Comparison of ENCODE assay signal across 30 mouse cellular contexts in the genomic region with DNA sequence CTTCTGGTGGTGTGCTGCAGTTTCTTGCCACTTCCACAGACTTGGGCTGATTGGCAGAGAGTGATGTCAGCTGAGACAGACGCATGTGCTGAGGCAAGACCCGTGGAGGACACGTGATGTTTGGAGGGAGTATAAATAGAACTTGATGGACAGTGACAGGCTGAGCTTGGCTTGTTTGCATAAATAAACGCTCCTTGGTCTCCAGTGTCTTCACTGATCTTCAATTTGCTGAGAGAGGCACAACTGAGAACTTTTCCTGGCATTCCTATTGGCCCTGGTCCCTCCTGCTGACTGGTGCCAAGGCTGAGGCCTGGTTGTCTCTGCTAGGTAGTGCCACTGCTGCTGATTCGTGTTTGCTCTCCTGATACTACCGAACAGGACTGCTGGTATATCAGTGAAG.
DNase-seq lines count a peak whose midpoint lies in the region; ATAC-seq and TF ChIP-seq lines count a peak whose summit lies in the region.
"Had no signal": no experiment of that assay in that cellular context is flagged by ENCODE, and none has a peak within 500 bp of the region (broad histone marks: within the 10 kb centered on the region; RNA-seq: fewer than 3 reads in every experiment).

No protein-coding gene starts in this region.

- no peaks in the 10 kb centered on the region for H3K27me3 ChIP-seq in liver, adult 2 months (ENCODE audit: control insufficient read depth, insufficient read depth, low read length)
- H3K27me3 ChIP-seq in liver, embryonic 11.5 days (replicated peaks; ENCODE audit: control insufficient read depth, insufficient read depth, low read length) = no peaks in the 10 kb centered on the region
- H3K27me3 ChIP-seq: embryonic facial prominence, embryonic 13.5 days; forebrain, embryonic 12.5 days; forebrain, embryonic 15.5 days; heart, embryonic 12.5 days; heart, embryonic 15.5 days; hindbrain, embryonic 13.5 days; intestine, embryonic 15.5 days had no signal

- 22% methylated on average over 6 of the region's 6 CpGs for WGBS in liver, adult 2 months
- WGBS in liver, embryonic 11.5 days = 63% methylated on average over 6 of the region's 6 CpGs

- no peaks in the 10 kb centered on the region for H3K79me2 ChIP-seq in liver, adult 2 months (ENCODE audit: control insufficient read depth, insufficient read depth, low read length)

- DNase-seq in gastrocnemius, adult 2 months = peak; percentile 51
- no peak for DNase-seq in gastrocnemius, postnatal 4 days (ENCODE audit: low spot score in 2 of 2)
- peak; percentile 87 for DNase-seq in liver, adult 2 months (ENCODE audit: extremely low read depth, low read depth, low spot score)
- DNase-seq in liver, embryonic 11.5 days (ENCODE audit: low spot score) = no peak
- DNase-seq in gastrocnemius, postnatal 14 days = peak; percentile 14
- DNase-seq in skeletal muscle tissue, adult 2 months (ENCODE audit: low read depth, low spot score) = peak; percentile 77
- no peak for DNase-seq in cerebellum, postnatal 25 days
- no peak for DNase-seq in cerebellum, adult 11 months
- DNase-seq: adrenal gland, adult 8-10 months; adrenal gland, postnatal 25 days; cerebellum, adult 18-20 months; cerebellum, adult 9-10 months; cerebellum, postnatal 36 days; embryo, embryonic 11 days; heart, adult 11 months; heart, postnatal 10 days; heart, postnatal 36 days; kidney, adult 11 months had no signal

- no peaks in the 10 kb centered on the region for H3K36me3 ChIP-seq in liver, adult 2 months (ENCODE audit: control insufficient read depth, insufficient read depth, low read length)
- no peaks in the 10 kb centered on the region for H3K36me3 ChIP-seq in liver, embryonic 11.5 days (ENCODE audit: control insufficient read depth, insufficient read depth, low read length)
- H3K36me3 ChIP-seq: embryonic facial prominence, embryonic 10.5 days; embryonic facial prominence, embryonic 13.5 days; forebrain, embryonic 12.5 days; forebrain, embryonic 15.5 days; heart, embryonic 12.5 days; heart, embryonic 15.5 days; hindbrain, embryonic 10.5 days; hindbrain, embryonic 13.5 days; intestine, embryonic 15.5 days had no signal

- H3K4me1 ChIP-seq in liver, adult 2 months (ENCODE audit: control insufficient read depth, insufficient read depth, low read length) = peaks cover 5% of the 10 kb centered on the region; the same call in 1 of the 2 replicates
- H3K4me1 ChIP-seq in liver, embryonic 11.5 days (replicated peaks; ENCODE audit: control insufficient read depth, insufficient read depth, low read length) = no peaks in the 10 kb centered on the region
- H3K4me1 ChIP-seq: embryonic facial prominence, embryonic 13.5 days; heart, embryonic 12.5 days; heart, embryonic 15.5 days; hindbrain, embryonic 13.5 days; intestine, embryonic 15.5 days had no signal

- no peak overlapping the region for H3K9ac ChIP-seq in liver, adult 2 months (ENCODE audit: low read depth, low read length)
- H3K9ac ChIP-seq in liver, embryonic 11.5 days (ENCODE audit: low read depth, low read length) = no peak overlapping the region
- H3K9ac ChIP-seq: embryonic facial prominence, embryonic 13.5 days; forebrain, embryonic 12.5 days; forebrain, embryonic 15.5 days; heart, embryonic 12.5 days; heart, embryonic 15.5 days; hindbrain, embryonic 13.5 days; intestine, embryonic 15.5 days had no signal

- ATAC-seq in liver, embryonic 11.5 days (replicated peaks; ENCODE audit: low FRiP score) = no peak
- ATAC-seq: CD4-positive, CD25-positive, alpha-beta regulatory T cell, adult 4 months; forebrain, embryonic 15.5 days; hindbrain, embryonic 16.5 days; intestine, embryonic 15.5 days had no signal

- peak overlapping the region; percentile 79 for H3K27ac ChIP-seq in gastrocnemius, adult 2 months
- no peak overlapping the region for H3K27ac ChIP-seq in liver, adult 2 months (replicated peaks; ENCODE audit: insufficient read depth, low read depth, low read length)
- no peak overlapping the region for H3K27ac ChIP-seq in liver, embryonic 11.5 days (ENCODE audit: low read depth, low read length)
- H3K27ac ChIP-seq: embryonic facial prominence, embryonic 10.5 days; embryonic facial prominence, embryonic 13.5 days; forebrain, embryonic 12.5 days; forebrain, embryonic 15.5 days; heart, embryonic 15.5 days; hindbrain, embryonic 10.5 days; hindbrain, embryonic 13.5 days; intestine, embryonic 15.5 days had no signal

- H3K4me2 ChIP-seq in liver, embryonic 11.5 days = no peak overlapping the region
- H3K4me2 ChIP-seq: embryonic facial prominence, embryonic 13.5 days; forebrain, embryonic 12.5 days; forebrain, embryonic 15.5 days; heart, embryonic 12.5 days; heart, embryonic 15.5 days; hindbrain, embryonic 13.5 days; intestine, embryonic 15.5 days had no signal

- H3K9me3 ChIP-seq in liver, embryonic 11.5 days (ENCODE audit: control insufficient read depth, low read length) = no peaks in the 10 kb centered on the region
- H3K9me3 ChIP-seq: embryonic facial prominence, embryonic 10.5 days; embryonic facial prominence, embryonic 13.5 days; forebrain, embryonic 12.5 days; forebrain, embryonic 15.5 days; heart, embryonic 15.5 days; hindbrain, embryonic 10.5 days; hindbrain, embryonic 13.5 days; intestine, embryonic 15.5 days had no signal

- intact Hi-C loops in gastrocnemius, adult 2 months (cut with DNase I) = no loop called here
- intact Hi-C loops in gastrocnemius, postnatal 14 days (cut with DNase I; ENCODE audit: low total_unique reads) = no loop called here

- TF ChIP-seq CTCF in gastrocnemius, adult 2 months (IDR thresholded peaks at IDR 0.05) = no peak
- TF ChIP-seq CTCF in liver, adult 2 months (IDR thresholded peaks at IDR 0.05; ENCODE audit: low read depth, low read length) = no peak

- H3K4me3 ChIP-seq in gastrocnemius, adult 2 months = no peak overlapping the region
- no peak overlapping the region for H3K4me3 ChIP-seq in liver, adult 2 months (ENCODE audit: insufficient read depth, low read depth, low read length)
- no peak overlapping the region for H3K4me3 ChIP-seq in liver, embryonic 11.5 days (ENCODE audit: low read depth, low read length)
- H3K4me3 ChIP-seq: embryonic facial prominence, embryonic 10.5 days; embryonic facial prominence, embryonic 13.5 days; erythroblast, embryonic 14.5 days; forebrain, embryonic 12.5 days; forebrain, embryonic 15.5 days; heart, embryonic 12.5 days; heart, embryonic 15.5 days; hindbrain, embryonic 10.5 days; hindbrain, embryonic 13.5 days; intestine, embryonic 15.5 days had no signal

- TF ChIP-seq POLR2A in liver, adult 2 months (IDR thresholded peaks at IDR 0.05; ENCODE audit: extremely low read depth, insufficient read depth, low read length) = no peak

Comparison
In these comparisons a context has a peak if more than half of its experiments do, and no peak if none do; other contexts are left out.
1. DNase-seq: peak in gastrocnemius, adult 2 months (single experiment), liver, adult 2 months (single experiment), gastrocnemius, postnatal 14 days (single experiment) and skeletal muscle tissue, adult 2 months (single experiment); none in gastrocnemius, postnatal 4 days (0 of 2), liver, embryonic 11.5 days (single experiment), cerebellum, postnatal 25 days (0 of 2) and cerebellum, adult 11 months (single experiment).